Mouse (Mus musculus) bone marrow macrophage, adult 2 months (primary cell): ENCODE results near the gene Rras2. TPM values are rescaled to one million over a fixed set of nuclear protein-coding genes. Genes with fewer than 3 reads are reported as not detected.

Source experiments
- H3K27ac ChIP-seq: 2 replicates; pipeline ENCODE4 v1.5.1; 2012; ENCODE audit warnings: low read depth, low read length; ENCODE audit not compliant: insufficient read depth
- H3K4me1 ChIP-seq: 2 replicates; pipeline ENCODE4 v1.6.1; 2012; ENCODE audit warnings: low read length; ENCODE audit not compliant: control insufficient read depth, insufficient read depth
- H3K4me3 ChIP-seq: 2 replicates; pipeline ENCODE4 v1.5.1; 2012; ENCODE audit warnings: mild to moderate bottlenecking, low read length, moderate library complexity; ENCODE audit not compliant: insufficient read depth
- CTCF ChIP-seq: IDR thresholded peaks from 2 replicates; pipeline ENCODE4 v1.5.1; 2012; ENCODE audit warnings: low read depth, mild to moderate bottlenecking, low read length, moderate library complexity
- POLR2A ChIP-seq: IDR thresholded peaks from 2 replicates; pipeline ENCODE4 v1.6.1; 2012; ENCODE audit warnings: mild to moderate bottlenecking, low read depth, low read length, borderline replicate concordance
- polyA plus RNA-seq: library from polyadenylated mRNA; stranded (reverse); fragments of >200 nt; gene quantifications from 2 replicates; pipeline ENCODE4 v1.2.4, GENCODE M21; 2012; ENCODE audit not compliant: missing spikeins, insufficient read depth, insufficient read length

Rras2 gene
- polyA plus RNA-seq, 1 experiment = 0.72 TPM

DNA sequence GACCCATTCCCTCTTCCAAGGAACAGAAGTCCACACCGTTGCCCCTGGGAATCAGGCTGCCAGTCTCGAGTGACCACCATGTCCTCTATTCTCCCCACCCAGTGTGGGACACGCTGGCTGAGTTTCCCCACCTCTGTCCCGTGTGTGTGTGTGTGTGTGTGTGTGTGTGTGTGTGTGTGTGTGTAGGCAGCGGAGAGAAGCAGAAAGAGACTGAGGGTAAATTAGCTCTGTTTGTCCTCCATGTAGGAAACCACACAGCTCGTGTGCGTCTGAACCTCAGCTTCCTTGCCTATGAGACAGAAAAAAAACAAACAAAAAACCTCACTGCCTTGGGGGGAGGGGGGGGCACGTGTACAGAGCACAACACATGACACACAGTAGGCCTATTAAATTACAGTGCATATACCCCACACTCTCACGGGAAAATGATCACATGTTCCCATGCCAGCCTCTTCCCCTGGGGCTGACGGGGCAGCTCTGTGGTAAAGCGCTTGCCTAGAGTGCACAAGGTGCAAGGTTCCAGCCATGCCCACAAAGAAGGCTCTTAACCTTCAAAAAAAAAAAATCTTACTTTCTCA, 48.5 kb downstream of the Rras2 start:
- Histone ChIP-seq H3K27ac (no peak overlapping the region), H3K4me3 (no peak overlapping the region), H3K4me1 (peaks cover 19% of the 10 kb centered on the region)
- TF ChIP-seq POLR2A (no peak), CTCF (no peak)

GRCm38 (mm10) chr7:114066529-114067178, 50.9 kb downstream of the Rras2 start:
- H3K4me3 ChIP-seq = no peak overlapping the region
- TF ChIP-seq CTCF (peak; percentile 73), POLR2A (no peak)
- peaks cover 15% of the 10 kb centered on the region for H3K4me1 ChIP-seq
- H3K27ac ChIP-seq = no peak overlapping the region

DNA sequence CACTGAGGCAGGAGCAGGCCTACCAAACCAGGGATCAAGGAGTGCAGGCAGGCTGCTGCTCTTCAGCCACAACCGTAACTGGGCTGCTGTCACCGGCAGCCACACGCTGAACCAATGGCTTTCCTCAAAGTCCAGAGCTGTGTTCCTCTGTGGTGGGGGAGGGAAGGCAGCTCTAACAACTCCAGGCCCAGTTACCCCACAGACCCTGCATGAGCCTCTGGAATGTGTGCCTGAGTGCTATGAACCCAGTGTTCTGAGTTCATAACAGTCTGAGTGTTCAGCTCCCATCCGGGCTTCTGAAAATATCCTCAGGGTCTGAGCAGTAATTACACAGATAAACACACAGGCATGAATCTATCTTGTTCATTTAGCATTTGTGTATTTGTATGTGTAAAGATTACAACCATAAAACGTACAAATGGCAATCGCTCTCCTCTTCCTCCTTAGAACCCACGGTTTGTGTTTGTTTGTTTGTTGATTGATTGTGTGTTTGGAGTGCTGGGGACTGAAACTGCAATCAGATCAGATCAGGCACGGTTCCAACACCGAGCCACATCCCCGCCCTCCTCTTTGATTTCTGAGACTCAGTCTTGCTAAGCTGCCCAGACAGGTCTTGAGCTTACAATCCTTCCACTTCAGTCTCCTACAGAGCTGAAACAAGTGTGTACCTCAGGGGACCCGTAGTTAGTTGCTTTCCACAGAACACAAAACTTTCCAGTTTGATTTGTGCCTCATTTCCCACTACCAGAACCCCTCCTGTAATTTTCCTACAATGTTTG, 52.0 kb downstream of the Rras2 start:
- Histone ChIP-seq H3K4me3 (no peak overlapping the region), H3K27ac (no peak overlapping the region), H3K4me1 (peaks cover 14% of the 10 kb centered on the region)
- TF ChIP-seq CTCF = no peak
- TF ChIP-seq POLR2A = no peak

DNA sequence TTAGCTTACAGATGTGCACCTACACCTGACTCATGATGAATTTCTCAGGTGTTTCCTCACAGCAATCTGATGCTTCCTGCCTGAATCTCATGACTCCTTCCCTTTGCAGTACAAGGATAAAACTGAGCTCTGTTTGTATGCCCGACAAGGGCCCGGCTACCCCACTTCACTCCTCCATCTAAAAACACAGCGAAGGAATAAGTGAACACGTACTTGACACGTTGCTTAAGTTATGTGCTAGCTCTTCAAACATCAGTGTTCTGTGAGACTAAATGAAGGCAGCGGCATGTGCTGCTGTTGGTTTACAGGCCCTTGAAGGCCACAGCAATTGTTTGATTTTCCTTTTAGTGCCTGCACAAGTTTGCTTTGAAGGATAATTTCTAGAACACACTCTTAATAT, 53.6 kb downstream of the Rras2 start:
- H3K4me3 ChIP-seq = no peak overlapping the region
- TF ChIP-seq POLR2A (no peak), CTCF (no peak)
- peaks cover 5% of the 10 kb centered on the region for H3K4me1 ChIP-seq

DNA sequence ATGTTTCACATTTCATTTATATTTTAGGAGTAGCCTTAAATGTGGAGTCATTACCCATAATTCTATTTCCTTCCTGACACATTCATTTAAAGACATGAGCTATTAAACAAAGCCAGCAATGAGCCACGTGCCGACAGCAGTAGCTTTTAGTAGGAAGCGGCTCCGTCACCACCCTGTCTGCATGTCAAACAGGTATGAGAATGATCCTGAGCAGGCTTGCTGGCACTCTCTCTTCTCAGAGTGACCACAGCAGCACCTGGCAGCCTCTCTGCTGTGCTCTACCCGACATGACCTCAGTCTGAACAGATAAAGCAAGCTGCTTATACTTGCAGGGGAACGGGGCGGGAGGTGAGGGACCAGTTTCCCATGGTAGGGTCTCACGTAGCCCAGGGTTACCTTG, 54.0 kb downstream of the Rras2 start:
- Histone ChIP-seq H3K4me1 (peaks cover 5% of the 10 kb centered on the region), H3K27ac (no peak overlapping the region), H3K4me3 (no peak overlapping the region)
- TF ChIP-seq CTCF = no peak
- TF ChIP-seq POLR2A = no peak

More for the DNA sequence above, 53.6 kb downstream of the Rras2 start:
- no peak overlapping the region for H3K27ac ChIP-seq

GRCm38 (mm10) chr7:114062451-114062850, 55.1 kb downstream of the Rras2 start:
- Histone ChIP-seq H3K4me3 (no peak overlapping the region), H3K4me1 (peaks cover 5% of the 10 kb centered on the region), H3K27ac (no peak overlapping the region)
- TF ChIP-seq CTCF (no peak), POLR2A (no peak)

DNA sequence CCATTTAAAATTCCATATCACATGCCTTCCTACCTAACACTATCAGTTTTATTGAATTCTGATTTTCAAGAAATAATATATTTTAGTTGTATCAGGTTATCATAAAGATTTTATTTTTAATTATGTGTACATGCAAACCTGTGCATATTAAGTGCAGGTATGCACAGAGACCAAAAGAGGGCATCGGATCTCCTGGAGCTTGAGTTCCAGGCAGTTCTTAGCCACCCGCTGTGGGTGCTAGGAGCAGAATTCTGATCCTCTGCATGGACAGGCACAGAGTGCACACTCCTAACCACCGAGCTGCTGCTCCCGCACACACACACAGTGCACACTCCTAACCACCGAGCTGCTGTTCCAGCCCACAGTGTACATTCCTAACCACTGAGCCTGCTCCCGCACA, 57.1 kb downstream of the Rras2 start:
- no peaks in the 10 kb centered on the region for H3K4me1 ChIP-seq
- no peak for TF ChIP-seq POLR2A
- no peak for TF ChIP-seq CTCF
- H3K27ac ChIP-seq = no peak overlapping the region
- H3K4me3 ChIP-seq = no peak overlapping the region

DNA sequence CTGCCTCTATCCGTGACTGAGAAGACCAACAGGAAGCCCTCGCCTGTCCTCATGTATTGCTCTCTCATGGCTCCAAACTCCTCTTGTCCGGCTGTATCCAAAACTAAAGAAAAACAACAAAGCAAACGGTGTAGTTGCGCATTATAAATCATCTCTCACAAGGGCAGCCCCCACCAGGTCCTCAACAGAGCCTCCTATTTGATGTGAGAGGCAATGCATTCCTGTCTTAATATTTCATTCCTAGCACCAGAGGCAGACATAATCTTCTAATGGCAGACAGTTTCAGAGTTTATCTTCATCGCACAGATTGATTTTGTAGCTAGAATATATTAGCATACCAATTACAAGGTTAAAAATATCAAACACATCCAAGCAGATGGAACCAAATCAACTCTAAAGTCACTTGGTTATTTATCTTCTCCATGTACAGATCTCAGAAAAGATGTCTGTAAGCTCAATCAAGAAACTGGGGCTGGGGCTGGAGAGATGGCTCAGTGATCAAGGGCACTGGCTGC, 58.6 kb downstream of the Rras2 start:
- Histone ChIP-seq H3K4me3 (no peak overlapping the region), H3K4me1 (no peaks in the 10 kb centered on the region), H3K27ac (no peak overlapping the region)
- TF ChIP-seq CTCF (no peak), POLR2A (no peak)

- TF ChIP-seq CTCF (no peak), POLR2A (no peak)
- Histone ChIP-seq H3K27ac (no peak overlapping the region), H3K4me1 (no peaks in the 10 kb centered on the region), H3K4me3 (no peak overlapping the region)
These were observed 59.4 kb downstream of the Rras2 start for GRCm38 (mm10) chr7:114058166-114058565.

DNA sequence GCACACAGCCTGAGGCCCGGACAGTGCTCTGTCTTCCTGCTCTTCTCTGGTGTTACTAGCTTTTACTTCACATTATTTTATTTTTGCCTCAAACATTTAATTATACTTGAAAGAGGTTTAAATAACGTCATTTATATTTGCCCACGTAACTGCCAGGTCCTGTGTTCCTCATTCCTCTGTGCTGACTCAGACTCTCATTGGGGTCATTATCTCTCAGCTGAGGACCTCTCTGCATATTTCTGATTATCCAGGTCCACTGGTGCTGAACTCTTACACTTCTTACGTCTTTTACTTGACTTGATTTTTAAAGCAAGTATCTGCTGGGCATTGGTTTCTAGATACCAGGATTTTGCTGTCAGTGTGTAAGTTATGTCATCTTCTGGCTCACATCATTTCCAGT, 63.9 kb downstream of the Rras2 start:
- H3K4me1 ChIP-seq = no peaks in the 10 kb centered on the region
- TF ChIP-seq CTCF (no peak), POLR2A (no peak)
- no peak overlapping the region for H3K4me3 ChIP-seq
- H3K27ac ChIP-seq = no peak overlapping the region
